Mouse (Mus musculus) cerebral cortex, adult 2 months (tissue): ENCODE data around the gene Gripap1.

Experiments used
- WGBS: fragments of 180-500 bp; shearing (Covaris S2); methylation state at CpG from one replicate; pipeline ENCODE4 v1.1.7; 2018; 5-methylcytosine and 5-hydroxymethylcytosine counted together

Gene Gripap1

GRCm38 (mm10) chrX:7867141-7867540, 77.6 kb downstream of the Gripap1 start:
- 93% methylated on average over 1 of the region's 1 CpGs for WGBS

- WGBS: 35% methylated on average over 2 of the region's 2 CpGs
Observed at GRCm38 (mm10) chrX:7868506-7868905, 78.9 kb downstream of the Gripap1 start.

- WGBS: 56% methylated on average over 3 of the region's 3 CpGs
Observed at GRCm38 (mm10) chrX:7869826-7870225, 80.3 kb downstream of the Gripap1 start.
